Mouse (Mus musculus): ENCODE measurements at regions not wholly inside any gene's neighbourhood (a gene's known extent, or its start where the extent isn't known, plus 50 kb on each side); places are given as distances from the start of the nearest gene placed in this dataset.

DNA sequence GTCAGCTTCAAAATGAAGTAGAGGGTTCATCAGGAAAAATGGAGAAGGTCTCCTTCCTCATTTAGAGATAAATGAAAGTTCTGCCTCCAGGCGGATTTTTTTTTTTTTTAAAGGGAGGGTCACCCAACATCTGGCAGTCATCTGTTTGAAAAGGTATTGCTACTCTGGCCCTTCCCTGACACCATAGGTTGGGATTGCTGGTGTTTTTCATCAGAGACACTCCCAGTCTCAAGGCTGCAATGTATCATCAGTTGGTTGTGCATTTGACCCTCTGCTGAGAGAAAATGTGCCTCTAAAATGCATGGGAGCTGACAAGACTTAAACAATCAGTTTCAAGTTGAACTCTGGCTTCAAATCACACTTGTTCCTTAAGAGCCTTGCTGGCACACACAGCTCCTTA is 1344.4 kb downstream of the Mat2b start:
- ATAC-seq (ENCODE audit: low FRiP score) (no peak), DNase-seq (ENCODE audit: low spot score, missing footprints) (no peak)
- no peaks in the 10 kb centered on the region for H3K9me3 ChIP-seq (ENCODE audit: control insufficient read depth, low read length)
- no peaks in the 10 kb centered on the region for H3K27me3 ChIP-seq (ENCODE audit: control insufficient read depth, insufficient read depth, low read length)
- no peak overlapping the region for H3K9ac ChIP-seq (ENCODE audit: low read length)
- no peak overlapping the region for H3K27ac ChIP-seq (ENCODE audit: low read depth, low read length)
- no peaks in the 10 kb centered on the region for H3K4me1 ChIP-seq (ENCODE audit: control insufficient read depth, insufficient read depth, low read length)
- H3K36me3 ChIP-seq (ENCODE audit: control insufficient read depth, insufficient read depth, low read length) = no peaks in the 10 kb centered on the region
- no peak overlapping the region for H3K4me3 ChIP-seq (ENCODE audit: low read depth, low read length)
- H3K4me2 ChIP-seq = no peak overlapping the region
- WGBS = 63% methylated on average over 1 of the region's 1 CpGs

Data from midbrain, embryonic 11.5 days (tissue).